Mouse (Mus musculus): ENCODE data around the gene Eef1akmt1.
A peak's percentile ranks its signal among the peaks of the same experiment; 100 is the strongest.

Eef1akmt1 gene

GRCm38 (mm10) chr14:57546557-57547021 lies 24.8 kb downstream of the Eef1akmt1 start:
- DNase-seq (ENCODE audit: low spot score in 2 of 2), result no peak

GRCm38 (mm10) chr14:57546131-57546530 lies 25.3 kb downstream of the Eef1akmt1 start:
- DNase-seq (ENCODE audit: low spot score in 2 of 2), result no peak

DNA sequence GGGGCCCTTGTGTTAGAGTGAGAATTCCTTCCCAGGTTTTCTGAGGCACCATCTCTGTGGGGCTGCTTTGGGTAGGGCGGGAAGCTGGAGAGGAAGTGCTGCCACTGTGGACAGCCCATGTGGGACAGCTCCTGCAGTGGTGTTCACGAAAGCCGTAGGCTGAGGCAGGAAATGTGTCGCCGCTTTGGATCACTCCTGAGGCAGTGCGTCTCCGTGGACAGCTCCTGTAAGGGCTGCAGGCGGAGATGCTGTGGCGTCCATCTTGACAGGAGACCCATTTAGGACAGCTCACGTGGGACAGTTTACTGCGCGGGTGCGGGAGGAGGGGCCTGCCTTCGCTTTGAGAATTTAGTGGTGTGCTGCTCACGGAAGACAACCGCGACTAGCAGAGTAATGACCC lies 25.9 kb downstream of the Eef1akmt1 start:
- DNase-seq (ENCODE audit: low spot score in 2 of 2), result no peak

- DNase-seq (ENCODE audit: low spot score in 2 of 2), result no peak
Measured at GRCm38 (mm10) chr14:57543420-57544039, 27.9 kb downstream of the Eef1akmt1 start.

GRCm38 (mm10) chr14:57542231-57542630 lies 29.2 kb downstream of the Eef1akmt1 start:
- peak in 1 of 2 experiments; percentile 14 for DNase-seq (ENCODE audit: low spot score in 2 of 2)

DNA sequence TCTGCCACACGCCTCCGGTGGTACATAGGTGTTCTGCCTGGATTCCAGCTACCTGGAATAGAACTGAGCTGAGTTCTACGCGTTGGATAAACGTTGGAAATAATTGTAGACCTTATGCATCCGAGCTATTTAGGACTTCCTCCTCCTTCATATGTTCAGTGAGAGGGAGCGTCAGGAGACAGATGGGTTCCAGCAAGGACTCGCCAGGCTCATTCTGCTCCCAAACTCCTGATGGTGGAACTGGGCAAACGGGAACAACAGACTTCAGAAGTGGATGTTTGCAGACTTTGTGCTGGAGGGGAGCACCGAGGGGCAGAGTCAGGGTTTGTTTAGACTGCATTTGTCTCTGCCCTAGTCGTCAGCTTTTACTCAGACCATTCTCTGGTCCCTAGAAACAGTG lies 30.7 kb downstream of the Eef1akmt1 start:
- DNase-seq (ENCODE audit: low spot score in 2 of 2), result no peak

- peak; percentile 12 to 19 for DNase-seq (ENCODE audit: low spot score in 2 of 2)
Measured at GRCm38 (mm10) chr14:57537261-57538015, 34.0 kb downstream of the Eef1akmt1 start.

GRCm38 (mm10) chr14:57536820-57537219 lies 34.6 kb downstream of the Eef1akmt1 start:
- no peak for DNase-seq (ENCODE audit: low spot score in 2 of 2)

DNA sequence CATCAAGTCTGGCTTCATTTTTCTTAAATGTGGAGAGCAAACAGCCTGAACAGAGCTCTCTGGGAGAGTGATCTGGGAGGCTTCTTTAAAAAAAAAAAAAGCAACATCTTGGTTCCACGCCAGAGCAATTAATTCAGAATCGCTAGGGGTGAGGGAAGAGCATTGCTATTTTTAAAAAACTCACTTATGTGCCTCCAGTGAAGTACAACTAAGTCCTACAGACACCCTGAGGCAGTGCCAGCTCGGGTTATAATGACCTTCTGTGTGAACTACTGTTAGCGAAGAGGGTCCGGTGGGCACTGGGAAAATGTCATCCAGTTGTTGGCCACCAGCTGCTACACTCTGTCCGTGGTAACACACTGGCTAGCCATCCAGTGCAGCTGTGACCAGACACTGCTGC lies 35.8 kb downstream of the Eef1akmt1 start:
- DNase-seq (ENCODE audit: low spot score in 2 of 2), result no peak

- no peak for DNase-seq (ENCODE audit: low spot score in 2 of 2)
Measured at GRCm38 (mm10) chr14:57534961-57535360, 36.5 kb downstream of the Eef1akmt1 start.

DNA sequence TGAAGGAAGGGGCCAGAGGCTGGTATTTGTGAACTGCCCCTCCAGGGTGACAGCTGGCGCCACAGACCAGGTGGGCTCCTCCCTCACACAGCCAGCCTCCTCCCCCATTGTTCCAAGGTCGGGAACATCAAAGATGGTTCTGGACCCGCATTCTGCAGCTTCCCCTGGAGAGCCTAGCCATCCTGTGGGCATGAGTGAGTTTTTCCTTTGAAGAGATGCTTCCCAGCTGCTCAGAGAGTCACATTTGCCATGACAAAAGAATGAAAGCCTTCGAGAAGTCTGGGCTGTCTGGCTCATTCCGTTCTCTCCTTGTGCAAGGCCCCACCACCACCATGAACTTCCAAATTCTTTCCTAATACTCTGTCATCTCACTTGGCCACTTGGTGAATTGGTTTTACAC lies 37.1 kb downstream of the Eef1akmt1 start:
- no peak for DNase-seq (ENCODE audit: low spot score in 2 of 2)

DNA sequence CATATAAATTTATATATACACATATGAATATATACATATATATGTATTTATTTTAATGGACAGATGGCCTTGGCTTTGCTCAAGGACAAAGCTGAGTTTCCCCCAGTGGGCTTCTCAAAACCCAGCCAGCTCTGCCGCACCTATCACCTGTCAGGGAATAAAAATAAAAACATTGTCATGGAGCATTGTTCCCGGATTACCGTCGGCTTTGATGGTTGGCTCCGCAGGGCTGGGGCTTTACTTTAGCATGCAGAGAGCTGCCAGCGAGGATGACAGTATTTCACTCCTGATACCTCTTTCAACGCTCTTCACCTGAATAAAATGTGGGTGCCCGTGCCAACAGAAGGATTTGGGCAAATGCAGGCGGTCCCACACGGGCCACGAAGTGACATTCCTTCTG lies 37.6 kb downstream of the Eef1akmt1 start:
- DNase-seq (ENCODE audit: low spot score in 2 of 2), result no peak

- no peak for DNase-seq (ENCODE audit: low spot score in 2 of 2)
Measured at GRCm38 (mm10) chr14:57533214-57533613, 38.2 kb downstream of the Eef1akmt1 start.

DNA sequence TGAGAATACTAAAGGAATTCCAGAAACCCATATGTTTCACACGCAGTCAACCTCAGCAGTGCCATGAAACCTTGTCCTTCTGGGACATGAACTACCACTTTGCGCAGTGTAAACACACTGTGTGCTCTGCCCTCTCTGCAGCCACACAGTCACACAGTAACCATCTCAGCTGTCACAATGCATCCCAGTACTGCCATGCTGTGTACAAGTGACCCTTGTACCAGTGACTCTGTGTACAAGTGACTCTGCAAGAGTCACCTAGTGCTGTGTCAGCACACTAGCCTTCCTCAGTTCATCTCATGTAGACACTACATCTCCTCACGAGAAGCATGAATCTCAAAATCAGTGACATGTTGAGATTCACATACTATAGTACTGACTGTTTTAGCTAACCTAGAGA lies 38.8 kb downstream of the Eef1akmt1 start:
- DNase-seq (ENCODE audit: low spot score in 2 of 2), result no peak

- no peak for DNase-seq (ENCODE audit: low spot score in 2 of 2)
Measured at GRCm38 (mm10) chr14:57529786-57530515, 41.5 kb downstream of the Eef1akmt1 start.

DNA sequence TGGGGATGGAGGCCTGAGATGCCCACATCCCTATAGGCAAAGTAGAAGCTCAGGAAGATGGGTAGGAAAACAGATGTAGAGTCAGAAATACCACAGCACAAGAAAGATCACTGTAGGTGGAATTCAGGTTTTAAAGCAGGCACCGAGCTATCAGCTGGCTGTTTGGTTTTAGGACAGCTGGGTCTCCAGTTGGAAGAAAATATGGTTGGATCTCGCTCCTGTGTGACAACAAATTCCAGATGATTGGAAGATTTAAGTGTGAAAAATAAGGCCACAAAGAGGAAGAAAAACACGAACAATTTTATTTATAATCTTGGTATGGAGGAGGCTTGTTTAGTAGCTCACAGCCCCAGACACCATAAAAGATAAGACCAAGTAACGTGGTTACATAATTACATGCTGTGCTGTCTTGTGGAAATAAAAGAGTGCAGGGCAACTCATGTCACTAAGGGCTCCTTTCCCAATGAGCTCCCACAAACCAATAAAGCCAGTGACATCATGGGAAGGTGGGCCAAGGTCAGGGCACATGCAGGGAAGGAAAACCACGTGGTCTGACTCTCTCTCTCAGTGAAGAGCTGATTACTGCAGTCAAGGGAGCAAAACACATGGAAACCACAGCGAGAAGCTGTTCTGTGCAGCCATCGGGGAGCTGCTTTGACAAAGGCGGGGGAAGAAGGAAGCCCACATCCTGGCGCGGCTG lies 42.2 kb downstream of the Eef1akmt1 start:
- no peak for DNase-seq (ENCODE audit: low spot score in 2 of 2)

DNA sequence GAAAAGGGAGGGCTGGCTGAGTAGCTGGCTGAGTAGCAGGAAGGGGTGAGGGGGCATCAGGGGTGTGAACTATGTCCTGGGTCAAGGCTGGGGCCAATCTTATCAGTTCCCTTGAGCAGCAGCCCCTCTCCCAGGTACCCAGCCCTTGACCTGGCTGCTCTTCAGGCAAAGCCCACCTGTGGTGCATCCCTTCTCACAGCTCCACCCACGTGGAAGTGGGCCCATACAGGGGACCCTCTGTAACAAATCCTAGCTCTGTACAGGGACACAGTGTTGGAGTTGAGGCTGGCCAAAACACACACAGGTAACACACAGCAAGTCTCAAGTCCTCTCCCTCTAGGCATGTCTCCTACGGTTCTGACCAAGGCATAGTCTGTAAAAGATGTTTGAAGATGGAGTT lies 43.8 kb downstream of the Eef1akmt1 start:
- DNase-seq (ENCODE audit: low spot score in 2 of 2), result no peak

DNA sequence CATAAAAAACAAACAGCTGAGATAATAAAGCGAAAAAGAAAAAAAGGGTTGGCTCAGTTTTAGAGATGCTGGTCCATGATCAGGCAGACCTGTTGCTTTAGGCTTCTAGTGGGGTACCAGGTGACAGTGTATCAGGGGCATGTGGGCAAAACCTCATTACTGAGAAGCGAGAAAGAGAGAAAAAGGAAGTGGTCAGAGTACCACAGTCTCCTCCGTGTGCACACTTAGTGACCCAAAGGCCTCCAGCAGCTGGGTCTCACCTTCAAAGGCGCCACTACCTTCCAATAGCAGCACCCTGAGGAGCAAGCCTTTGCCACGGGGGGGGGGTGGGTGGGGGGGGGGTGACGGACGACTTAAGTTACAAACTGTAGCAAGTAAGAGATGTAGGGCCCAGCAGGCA lies 44.3 kb downstream of the Eef1akmt1 start:
- DNase-seq (ENCODE audit: low spot score in 2 of 2), result no peak

DNA sequence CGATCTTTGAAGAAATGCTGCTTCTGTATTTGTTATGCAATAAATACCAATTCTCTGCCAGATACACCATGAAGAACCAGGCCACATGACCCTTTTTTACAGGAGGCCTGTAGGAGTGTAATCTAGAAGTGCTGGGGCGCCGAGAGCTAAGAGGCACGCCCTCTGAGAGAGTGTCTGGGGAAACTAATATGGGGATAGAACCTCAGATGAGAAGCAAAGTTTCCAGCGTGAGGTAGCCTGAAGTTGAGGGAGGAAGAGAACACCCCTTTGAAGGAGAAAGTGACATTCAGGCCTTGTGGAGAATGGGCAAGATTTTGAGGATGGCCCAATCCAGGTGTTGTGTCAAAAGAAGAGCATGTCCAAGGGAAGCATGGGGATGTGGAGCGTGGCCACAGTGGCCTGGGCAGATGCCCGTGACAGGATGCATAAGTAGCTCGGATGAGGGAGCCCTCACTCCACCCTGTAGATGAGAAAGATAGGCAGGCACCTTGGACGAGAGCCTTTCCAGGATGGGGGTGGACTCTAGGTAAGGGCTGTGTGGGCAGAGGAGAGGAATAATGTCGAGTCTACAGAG lies 45.3 kb downstream of the Eef1akmt1 start:
- DNase-seq (ENCODE audit: low spot score in 2 of 2), result no peak

DNA sequence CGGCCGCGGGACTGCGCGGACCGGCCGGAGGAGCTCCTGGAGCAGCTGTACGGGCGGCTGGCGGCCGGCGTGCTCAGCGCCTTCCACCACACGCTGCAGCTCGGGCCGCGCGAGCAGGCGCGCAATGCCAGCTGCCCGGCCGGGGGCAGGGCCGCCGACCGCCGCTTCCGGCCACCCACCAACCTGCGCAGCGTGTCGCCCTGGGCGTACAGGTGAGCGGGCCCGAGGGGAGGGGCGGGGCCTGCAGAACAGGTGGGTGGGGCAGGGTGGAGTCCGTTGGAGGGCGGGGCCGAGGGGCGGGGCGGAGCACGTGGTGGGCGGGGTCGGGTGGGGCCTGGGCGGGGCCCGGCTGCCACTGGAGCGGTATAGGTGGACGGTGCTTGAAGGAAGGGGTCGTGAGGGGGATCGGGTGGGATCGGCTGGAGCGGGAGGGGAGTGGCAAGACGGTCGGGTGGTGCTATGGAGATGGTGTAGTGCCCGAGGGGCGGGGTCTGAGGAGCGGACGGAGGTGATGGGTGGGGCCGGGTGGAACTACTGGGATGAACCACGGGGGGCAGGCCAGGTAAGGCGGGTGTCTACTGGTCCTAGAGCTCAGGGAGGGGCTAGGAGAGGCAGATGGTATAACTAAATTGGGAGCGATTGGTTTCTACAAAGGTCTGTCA lies 45.9 kb downstream of the Eef1akmt1 start:
- peak; percentile 35 to 46 for DNase-seq (ENCODE audit: low spot score in 2 of 2)
